Mouse (Mus musculus) layer of hippocampus, adult 2 months (tissue): ENCODE data around the gene Wbp1l. TPM values are rescaled to one million over a fixed set of nuclear protein-coding genes. Genes with fewer than 3 reads are reported as not detected.

Experiments used
- DNase-seq, 2 experiments: peaks; one replicate each; pipeline ENCODE4 v3.0.0; 2022; ENCODE audit warnings: low spot score in 2 of 2
- H3K27ac ChIP-seq: fragments of 200-600 bp; 2 replicates; pipeline ENCODE4 v1.8.1; 2022
- H3K4me3 ChIP-seq: fragments of 200-600 bp; 2 replicates; pipeline ENCODE4 v1.8.1; 2022; ENCODE audit warnings: mild to moderate bottlenecking
- CTCF ChIP-seq: fragments of 200-600 bp; conservative IDR thresholded peaks from 2 replicates; pipeline ENCODE4 v1.8.1; 2022; ENCODE audit warnings: antibody characterized with exemption, mild to moderate bottlenecking, moderate library complexity
- total RNA-seq, 2 experiments: library from RNA; stranded (reverse); gene quantifications; 2 replicates each; pipeline ENCODE4 v1.2.3; 2021

Wbp1l gene
- total RNA-seq, 2 experiments from 2014 or later: 33.5 to 38.0 TPM

DNA sequence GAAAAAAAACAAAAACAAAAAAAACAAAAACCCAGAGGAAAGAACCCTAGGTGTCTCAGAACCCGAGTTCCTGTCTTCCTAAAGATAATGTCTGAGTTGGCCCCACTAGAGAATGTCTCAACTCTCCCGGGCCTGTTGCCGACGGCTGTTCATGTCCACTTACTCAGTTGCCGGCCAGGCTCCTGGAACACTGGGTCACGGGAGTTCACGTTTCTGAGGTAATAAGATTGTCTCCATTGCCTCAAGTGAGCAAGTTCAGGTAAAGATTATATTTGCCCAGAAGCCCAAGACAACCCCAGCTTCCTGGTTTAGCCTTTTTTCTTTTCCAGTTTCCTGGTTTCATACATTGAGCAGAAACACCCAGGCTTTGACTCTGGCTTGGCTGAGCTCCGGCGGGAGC, 60.0 kb downstream of the Wbp1l start:
- DNase-seq: no peak
- no peak for TF ChIP-seq CTCF
- no peak overlapping the region for H3K27ac ChIP-seq
- H3K4me3 ChIP-seq: no peak overlapping the region

DNA sequence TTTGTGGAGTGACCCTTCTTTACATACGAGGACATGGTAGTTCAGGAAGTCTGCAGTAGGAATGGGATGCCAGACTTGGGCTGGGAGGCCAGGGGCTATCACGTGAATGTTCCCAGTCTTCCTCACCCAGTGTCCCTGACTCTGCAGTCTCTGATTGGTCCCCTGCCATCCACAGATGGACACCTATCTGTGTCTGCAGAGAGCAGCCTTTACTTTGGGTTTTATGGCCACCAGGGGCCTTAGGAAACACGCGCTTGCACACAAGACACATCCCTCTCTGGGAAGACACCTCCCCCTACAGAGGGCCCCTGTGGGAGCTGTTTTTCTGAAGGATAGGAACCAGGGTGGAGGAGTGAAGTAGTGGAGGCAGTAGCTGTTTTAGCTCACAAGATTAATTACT, 62.6 kb downstream of the Wbp1l start:
- DNase-seq: no peak
- TF ChIP-seq CTCF: no peak
- no peak overlapping the region for H3K27ac ChIP-seq
- H3K4me3 ChIP-seq: no peak overlapping the region

DNA sequence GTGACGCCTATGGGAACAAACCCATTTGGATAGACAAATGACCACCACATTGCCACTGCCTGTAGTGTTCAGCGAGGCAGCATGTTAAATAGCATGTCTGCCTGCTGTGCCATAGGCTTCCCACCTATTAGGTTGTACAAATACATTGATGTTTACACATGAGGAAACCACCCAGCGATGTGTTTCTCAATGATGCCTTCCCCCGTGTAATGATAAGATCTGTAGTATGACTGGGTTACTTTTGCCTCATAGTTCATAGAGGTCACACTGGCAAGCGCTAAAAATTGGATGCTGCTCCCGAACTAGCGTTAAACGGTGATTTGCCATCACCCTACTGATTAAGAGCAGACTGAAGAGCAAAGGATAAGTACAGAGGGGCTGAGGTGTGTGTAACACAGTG, 63.3 kb downstream of the Wbp1l start:
- no peak overlapping the region for H3K27ac ChIP-seq
- TF ChIP-seq CTCF: no peak
- DNase-seq: no peak
- no peak overlapping the region for H3K4me3 ChIP-seq

DNA sequence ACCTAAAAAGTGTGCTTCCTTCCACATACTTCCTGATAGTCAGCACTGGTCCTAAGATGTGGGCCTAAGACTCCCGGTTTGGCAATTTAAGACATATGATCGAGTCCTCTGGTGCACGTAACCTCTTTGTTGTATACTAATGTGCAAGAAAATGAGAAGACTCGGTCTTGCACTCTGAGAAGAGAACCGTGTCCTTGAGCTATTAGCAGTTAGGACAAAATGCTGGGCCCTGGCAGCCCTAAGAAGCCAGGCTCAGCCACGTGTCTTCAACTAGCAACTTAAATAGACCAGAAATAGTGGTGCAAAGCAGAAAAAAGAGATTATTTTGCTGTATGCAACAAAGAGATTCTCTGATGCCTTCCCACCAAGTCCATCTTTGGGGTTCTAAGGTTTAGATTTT, 63.9 kb downstream of the Wbp1l start:
- H3K4me3 ChIP-seq: no peak overlapping the region
- H3K27ac ChIP-seq: no peak overlapping the region
- no peak for DNase-seq
- no peak for TF ChIP-seq CTCF

DNA sequence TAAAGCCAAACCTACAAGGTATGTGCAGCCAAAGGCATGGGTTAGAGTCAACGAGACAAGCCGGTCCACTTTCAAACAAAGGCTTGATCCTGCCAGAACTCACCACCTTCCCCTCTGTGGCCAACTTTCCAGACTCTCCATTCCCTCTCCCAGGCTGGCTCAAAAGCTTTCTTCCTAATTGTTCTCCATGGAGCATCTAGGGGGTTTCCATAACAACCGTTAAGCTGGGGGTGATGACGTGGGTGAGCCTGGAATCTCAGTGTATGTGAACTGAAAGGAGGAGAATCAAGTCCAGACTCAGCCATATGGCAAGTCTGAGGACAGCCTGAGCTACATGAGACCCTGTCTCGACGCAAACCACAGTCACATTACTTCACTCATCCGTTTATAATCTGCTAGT, 66.6 kb downstream of the Wbp1l start:
- no peak overlapping the region for H3K4me3 ChIP-seq
- no peak for TF ChIP-seq CTCF
- peak; percentile 14 to 51 for DNase-seq
- no peak overlapping the region for H3K27ac ChIP-seq

DNA sequence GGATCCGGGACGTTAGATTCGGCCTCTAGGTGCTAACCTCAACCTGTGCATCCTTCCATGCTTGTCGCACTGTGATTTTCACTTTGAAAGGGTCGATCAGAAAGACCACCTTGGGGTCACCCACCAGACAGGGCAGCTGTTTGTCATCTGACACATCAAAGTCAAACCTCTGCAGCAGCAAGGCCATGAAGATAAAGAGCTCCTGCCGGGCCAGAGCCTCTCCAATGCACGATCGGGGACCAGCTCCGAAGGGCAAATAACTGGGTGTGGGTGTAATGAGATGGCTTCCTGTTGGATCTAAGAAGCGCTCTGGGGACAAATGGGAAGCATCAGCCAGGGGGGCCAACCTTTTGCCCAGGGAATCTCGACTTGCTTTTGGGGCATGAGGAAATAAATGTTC, 68.4 kb downstream of the Wbp1l start:
- H3K4me3 ChIP-seq: no peak overlapping the region
- no peak for DNase-seq
- H3K27ac ChIP-seq: no peak overlapping the region
- no peak for TF ChIP-seq CTCF

DNA sequence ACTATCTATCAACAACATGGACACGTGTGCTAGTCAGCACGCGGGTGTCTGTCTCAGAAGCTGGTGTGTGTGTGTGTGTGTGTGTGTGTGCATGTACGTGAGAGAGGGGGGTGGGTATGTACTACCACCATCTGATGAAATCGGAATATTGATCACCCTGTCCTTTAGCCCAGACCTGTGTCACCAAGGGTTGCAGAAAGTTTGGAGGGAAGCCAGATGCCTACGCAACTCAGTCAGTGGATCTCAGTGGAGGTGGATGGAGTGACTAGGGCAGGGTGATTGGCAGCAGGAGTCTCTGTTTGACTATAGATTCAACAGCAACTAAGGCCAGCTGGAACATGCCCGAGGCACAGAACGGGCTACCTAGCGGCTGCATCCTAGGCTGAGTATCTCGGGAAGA, 69.4 kb downstream of the Wbp1l start:
- no peak overlapping the region for H3K27ac ChIP-seq
- H3K4me3 ChIP-seq: no peak overlapping the region
- peak in 1 of 2 experiments; percentile 8 for DNase-seq
- no peak for TF ChIP-seq CTCF

DNA sequence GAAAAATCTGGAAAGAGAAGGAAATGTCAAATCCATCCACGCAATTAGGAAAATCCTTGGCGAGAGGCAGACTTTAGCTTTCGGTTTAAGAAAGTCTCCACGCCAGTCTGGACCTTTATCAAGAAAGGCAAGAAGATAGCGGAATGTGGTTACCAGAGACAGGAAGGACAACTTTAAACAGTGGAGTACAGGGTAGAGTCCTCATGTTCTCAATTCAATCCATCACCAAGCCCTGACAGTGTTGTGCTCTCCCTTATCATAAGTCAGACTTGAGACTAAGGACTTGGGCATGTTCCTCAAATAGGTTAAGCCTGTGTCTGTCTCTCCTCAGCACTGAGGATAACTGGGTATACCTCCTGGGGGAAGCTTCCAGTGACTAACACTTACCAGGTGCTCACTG, 70.9 kb downstream of the Wbp1l start:
- Histone ChIP-seq H3K27ac (no peak overlapping the region), H3K4me3 (no peak overlapping the region)
- peak in 1 of 2 experiments; percentile 5 for DNase-seq
- TF ChIP-seq CTCF: no peak

DNA sequence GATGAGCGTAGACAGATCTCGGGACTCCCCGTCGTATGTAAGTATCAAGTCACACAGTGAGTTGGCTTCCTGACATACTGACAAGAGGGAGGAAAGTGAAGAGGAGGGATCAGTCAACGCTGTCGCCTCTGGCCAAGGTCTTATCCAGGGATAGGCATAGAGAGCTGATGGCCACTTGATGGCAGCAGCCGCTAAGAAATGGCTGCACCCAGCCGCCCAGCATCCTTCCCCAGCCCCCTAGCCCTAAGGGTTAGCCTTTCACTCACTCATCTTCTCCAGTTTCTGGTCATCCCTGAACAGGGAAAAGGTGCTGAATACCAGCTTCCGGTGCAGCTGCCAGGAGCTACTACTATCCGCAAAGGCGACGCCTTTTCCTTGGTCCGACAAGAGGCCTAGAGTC, 71.8 kb downstream of the Wbp1l start:
- TF ChIP-seq CTCF: peak; percentile 94
- DNase-seq: peak; percentile 36 to 68

DNA sequence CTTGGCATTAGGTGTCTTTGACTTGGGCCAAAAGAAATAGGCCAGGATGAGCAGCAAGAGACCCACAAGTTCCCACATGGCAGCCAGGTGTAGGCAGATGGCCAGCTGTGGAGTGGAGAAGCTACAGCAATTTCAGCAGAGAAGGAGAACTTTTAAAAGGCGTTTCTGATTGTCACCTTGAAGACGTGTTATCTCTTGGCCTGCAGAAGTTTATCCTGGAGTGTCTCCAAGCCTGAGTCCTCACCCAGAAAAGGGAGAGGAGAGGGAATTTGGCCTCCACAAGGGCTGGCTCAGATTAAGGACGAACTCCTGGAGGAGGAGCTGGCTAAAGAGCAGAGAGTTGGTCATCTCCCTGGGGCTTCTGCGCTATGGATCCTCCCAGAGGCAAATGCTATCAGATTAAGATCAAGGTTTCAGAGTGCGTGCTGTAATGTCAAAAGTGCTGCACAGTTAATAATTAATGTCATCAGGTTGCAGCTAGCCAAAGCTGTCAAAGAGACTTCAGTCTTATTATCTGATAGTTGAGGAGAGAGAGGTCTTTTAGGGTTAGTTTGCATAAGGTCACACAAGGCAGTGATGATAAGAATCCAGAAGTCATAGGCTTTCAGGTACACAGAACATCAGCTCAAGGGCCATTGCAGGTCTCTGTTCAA, 74.0 kb downstream of the Wbp1l start, which contains the start of gene Cyp17a1:
Cyp17a1 (minus strand) TSS at position 407 of the 653 bp plus-strand sequence.
- TF ChIP-seq CTCF: no peak
- no peak within 1 kb of the TSS for H3K27ac ChIP-seq
- no peak for DNase-seq
- no peak within 1 kb of the TSS for H3K4me3 ChIP-seq

More for the DNA sequence above, 71.8 kb downstream of the Wbp1l start:
- Histone ChIP-seq H3K27ac (no peak overlapping the region), H3K4me3 (no peak overlapping the region)

DNA sequence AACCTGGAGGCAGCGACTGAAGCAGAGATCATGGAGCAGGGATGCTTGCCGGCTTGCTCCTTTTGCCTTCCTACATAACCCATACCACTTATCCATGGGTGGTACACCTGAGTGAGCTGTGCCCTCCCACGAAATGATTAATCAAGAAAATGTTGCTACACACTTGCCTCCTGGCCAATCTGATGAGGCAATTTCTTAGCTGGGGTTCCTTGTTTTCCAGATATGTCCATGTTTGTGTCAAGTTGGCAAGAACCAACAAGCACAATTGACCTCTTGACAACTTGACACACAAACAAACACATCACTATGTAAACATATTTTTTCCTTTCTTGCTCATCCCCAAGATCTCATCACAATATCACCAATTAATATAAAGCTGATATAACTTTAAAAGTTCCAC, 76.8 kb downstream of the Wbp1l start:
- DNase-seq: no peak
- no peak for TF ChIP-seq CTCF
- H3K27ac ChIP-seq: no peak overlapping the region
- H3K4me3 ChIP-seq: no peak overlapping the region

DNA sequence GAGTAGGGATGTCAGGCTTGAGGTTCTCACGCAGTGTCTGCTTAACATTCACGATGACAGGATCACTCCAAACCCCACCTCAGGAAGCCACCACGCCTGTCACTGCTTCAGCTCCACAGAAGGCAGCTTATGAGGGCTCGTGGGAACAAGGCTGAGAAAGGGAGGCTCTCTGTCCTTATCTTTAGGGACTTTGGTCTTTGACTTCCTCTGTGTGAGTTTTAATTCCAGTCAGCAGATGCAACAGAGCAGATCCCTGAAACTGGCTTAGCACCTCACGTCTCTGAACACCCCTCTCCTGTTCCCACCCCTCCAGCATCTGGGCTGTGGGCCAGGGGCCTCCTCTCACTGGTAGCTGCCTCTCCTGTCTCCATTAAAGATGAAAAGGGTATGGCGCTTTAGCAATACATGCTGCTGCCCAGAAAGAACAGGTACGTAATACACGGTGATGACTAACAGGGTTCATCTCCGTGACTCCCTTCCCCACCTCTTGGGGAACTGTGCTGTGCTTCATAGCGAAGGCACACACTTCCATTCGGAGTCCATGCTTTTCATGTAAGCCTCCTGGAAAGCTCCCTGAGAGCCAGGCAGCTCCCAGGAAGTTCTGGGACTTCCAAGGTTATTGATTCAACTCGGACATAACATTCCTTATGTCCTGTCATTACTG, 81.0 kb downstream of the Wbp1l start:
- peak in 1 of 2 experiments; percentile 8 for DNase-seq
- TF ChIP-seq CTCF: no peak
- no peak overlapping the region for H3K4me3 ChIP-seq
- H3K27ac ChIP-seq: no peak overlapping the region

DNA sequence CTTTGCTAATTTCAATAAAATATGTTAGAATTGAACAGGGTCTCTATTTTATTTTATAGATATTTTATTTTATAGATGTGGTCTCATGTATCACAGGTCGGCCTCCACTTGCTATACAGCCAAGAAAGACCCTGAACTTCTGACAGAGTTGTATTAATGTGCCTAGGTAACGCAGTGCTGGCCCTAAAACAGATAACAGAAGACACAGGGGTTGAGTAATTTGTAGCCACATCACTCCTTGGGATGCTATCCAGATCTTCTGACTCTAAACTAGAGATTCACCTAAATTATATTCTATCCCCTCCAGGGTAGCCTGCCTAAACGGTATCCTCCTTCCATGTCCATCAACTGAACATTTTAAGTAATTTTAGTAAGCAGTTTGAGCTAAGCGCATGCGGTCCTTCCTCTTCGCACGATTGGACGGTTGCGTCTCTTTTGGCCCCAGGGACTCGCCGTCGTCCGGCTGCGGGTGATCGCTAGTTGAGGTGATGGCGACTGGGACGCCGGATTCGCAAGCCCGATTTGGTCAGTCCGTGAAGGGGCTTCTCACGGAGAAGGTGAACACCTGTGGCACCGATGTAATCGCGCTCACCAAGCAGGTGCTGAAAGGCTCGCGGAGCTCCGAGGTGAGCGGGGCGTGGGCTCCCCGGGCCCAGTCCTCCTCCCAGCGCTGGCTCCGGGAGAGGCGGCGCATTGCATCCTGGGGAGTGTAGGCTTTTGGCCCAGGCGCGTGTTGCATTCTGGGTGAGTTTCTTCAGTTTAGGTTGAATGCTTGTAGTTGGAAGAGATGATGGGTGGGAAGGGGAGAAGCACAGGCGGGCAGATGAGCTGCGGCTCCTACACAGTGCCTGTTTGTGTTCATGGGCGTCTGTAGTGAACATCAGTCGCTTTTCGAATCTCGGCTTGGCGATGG, 90.8 kb downstream of the Wbp1l start, which contains the start of gene Borcs7:
Borcs7 (plus strand) TSS at position 447 of the 913 bp plus-strand sequence.
- Histone ChIP-seq H3K27ac (peak within 1 kb of the TSS; percentile 99), H3K4me3 (peak within 1 kb of the TSS; percentile 98)
- TF ChIP-seq CTCF: no peak
- peak; percentile 88 to 92 for DNase-seq
